Mouse (Mus musculus) forebrain, embryonic 11.5 days (tissue): ENCODE measurements around the gene Klhl29. TPM values are rescaled to one million over a fixed set of nuclear protein-coding genes. Genes with fewer than 3 reads are reported as not detected.
A peak's percentile ranks its signal among the peaks of the same experiment; 100 is the strongest.

Experiments
- ATAC-seq: fragments of 200-750 bp; cut with Nextera tagmentation; replicated peaks from 2 replicates; pipeline ENCODE4 v1.8.0; 2017; ENCODE audit warnings: moderate TSS enrichment; ENCODE audit not compliant: low FRiP score
- DNase-seq: peaks from one replicate; pipeline ENCODE4 v3.0.0-alpha.2; 2017; ENCODE audit warnings: low spot score
- H3K27ac ChIP-seq: fragments of 300-500 bp; sonication (generic); 2 replicates; pipeline ENCODE4 v1.5.1; 2014; ENCODE audit warnings: low read depth, low read length
- H3K27me3 ChIP-seq: fragments of 300-500 bp; sonication (generic); 2 replicates; pipeline ENCODE4 v1.6.1; 2014; ENCODE audit warnings: mild to moderate bottlenecking, low read length, mixed read lengths; ENCODE audit not compliant: control insufficient read depth, insufficient read depth
- H3K36me3 ChIP-seq: fragments of 300-500 bp; sonication (generic); 2 replicates; pipeline ENCODE4 v1.6.1; 2014; ENCODE audit warnings: mild to moderate bottlenecking, low read length, moderate library complexity, mixed read lengths; ENCODE audit not compliant: control insufficient read depth, insufficient read depth
- H3K4me1 ChIP-seq: fragments of 300-500 bp; sonication (generic); replicated peaks from 2 replicates; pipeline ENCODE4 v1.6.1; 2014; ENCODE audit warnings: low read length, mixed read lengths; ENCODE audit not compliant: control insufficient read depth, insufficient read depth
- H3K4me2 ChIP-seq: fragments of 300-500 bp; sonication (generic); 2 replicates; pipeline ENCODE4 v1.6.1; 2014; ENCODE audit warnings: low read depth, mild to moderate bottlenecking, low read length, moderate library complexity, mixed read lengths; ENCODE audit not compliant: severe bottlenecking
- H3K4me3 ChIP-seq: fragments of 300-500 bp; sonication (generic); 2 replicates; pipeline ENCODE4 v1.5.1; 2014; ENCODE audit warnings: low read depth, low read length
- H3K9ac ChIP-seq: fragments of 300-500 bp; sonication (generic); 2 replicates; pipeline ENCODE4 v1.6.1; 2014; ENCODE audit warnings: low read length
- H3K9me3 ChIP-seq: fragments of 300-500 bp; sonication (generic); 2 replicates; pipeline ENCODE4 v1.6.1; 2016; ENCODE audit warnings: low read length, mixed read lengths; ENCODE audit not compliant: control insufficient read depth
- WGBS: fragments of 180-500 bp; shearing (Covaris S2); extraction: QIAGEN DNeasy Blood & Tissue Kit; methylation state at CpG from one replicate; pipeline ENCODE4 v1.1.7; 2014; 5-methylcytosine and 5-hydroxymethylcytosine counted together
- polyA plus RNA-seq: library from polyadenylated mRNA; unstranded; fragments of >200 nt; fragmentation: Nextera tagmentation; extraction: Ambion mirVana; gene quantifications from 2 replicates; pipeline ENCODE4 v1.2.1, GENCODE M21; 2014

Klhl29 gene
- polyA plus RNA-seq, 1 experiment from 2014 or later = 3.8 TPM

GRCm38 (mm10) chr12:5191206-5191605 is 184.3 kb downstream of the Klhl29 start:
- DNase-seq (no peak), ATAC-seq (no peak)
- peaks cover 11% of the 10 kb centered on the region; the same call in 1 of the 2 replicates for H3K4me1 ChIP-seq
- no peak overlapping the region for H3K27ac ChIP-seq
- H3K36me3 ChIP-seq = no peaks in the 10 kb centered on the region
- WGBS = 74% methylated on average over 4 of the region's 4 CpGs
- no peaks in the 10 kb centered on the region for H3K27me3 ChIP-seq
- H3K4me3 ChIP-seq = no peak overlapping the region
- H3K4me2 ChIP-seq = no peak overlapping the region
- no peak overlapping the region for H3K9ac ChIP-seq
- H3K9me3 ChIP-seq = no peaks in the 10 kb centered on the region

- Histone ChIP-seq H3K9me3 (no peaks in the 10 kb centered on the region), H3K4me1 (peaks cover 11% of the 10 kb centered on the region; the same call in 1 of the 2 replicates), H3K4me2 (no peak overlapping the region), H3K9ac (no peak overlapping the region), H3K27me3 (no peaks in the 10 kb centered on the region), H3K4me3 (no peak overlapping the region), H3K36me3 (no peaks in the 10 kb centered on the region), H3K27ac (no peak overlapping the region)
- no peak for ATAC-seq
- DNase-seq = no peak
- WGBS = 34% methylated on average over 15 of the region's 15 CpGs
Measured at GRCm38 (mm10) chr12:5189446-5190150, 185.9 kb downstream of the Klhl29 start.

DNA sequence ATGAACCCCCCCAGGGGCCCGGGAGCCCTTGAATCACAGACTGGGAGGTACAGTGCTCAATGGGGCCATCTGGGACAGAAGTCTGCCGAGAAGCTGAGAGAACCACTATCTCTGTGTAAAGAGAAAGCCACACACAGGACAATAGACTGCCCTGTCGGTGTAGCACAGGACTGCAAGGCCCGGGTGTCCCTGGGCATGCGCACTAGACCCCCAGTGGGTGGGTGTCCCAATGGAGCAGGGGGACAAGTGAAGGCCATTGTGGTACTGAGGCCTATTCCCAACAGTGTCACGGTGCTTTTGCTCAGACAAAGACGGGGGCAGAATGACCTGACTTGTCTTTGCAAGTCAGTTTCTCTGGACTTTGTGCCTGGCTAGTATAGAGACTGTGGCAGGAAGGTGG is 186.6 kb downstream of the Klhl29 start:
- H3K9ac ChIP-seq = no peak overlapping the region
- H3K4me1 ChIP-seq = peaks cover 11% of the 10 kb centered on the region; the same call in 1 of the 2 replicates
- H3K4me3 ChIP-seq = no peak overlapping the region
- no peak overlapping the region for H3K4me2 ChIP-seq
- H3K36me3 ChIP-seq = no peaks in the 10 kb centered on the region
- H3K27me3 ChIP-seq = no peaks in the 10 kb centered on the region
- no peak for DNase-seq
- H3K27ac ChIP-seq = no peak overlapping the region
- ATAC-seq = 0 out of 2 replicates have a peak, but pooled peaks have one; percentile 40
- WGBS = 54% methylated on average over 7 of the region's 7 CpGs
- no peaks in the 10 kb centered on the region for H3K9me3 ChIP-seq

GRCm38 (mm10) chr12:5187773-5188333 is 187.6 kb downstream of the Klhl29 start:
- H3K36me3 ChIP-seq = no peaks in the 10 kb centered on the region
- no peaks in the 10 kb centered on the region for H3K27me3 ChIP-seq
- no peak overlapping the region for H3K4me3 ChIP-seq
- H3K4me1 ChIP-seq = peaks cover 11% of the 10 kb centered on the region; the same call in 1 of the 2 replicates
- ATAC-seq (no peak), DNase-seq (no peak)
- H3K9ac ChIP-seq = no peak overlapping the region
- H3K27ac ChIP-seq = no peak overlapping the region
- 86% methylated on average over 2 of the region's 2 CpGs for WGBS
- H3K9me3 ChIP-seq = no peaks in the 10 kb centered on the region
- H3K4me2 ChIP-seq = no peak overlapping the region

DNA sequence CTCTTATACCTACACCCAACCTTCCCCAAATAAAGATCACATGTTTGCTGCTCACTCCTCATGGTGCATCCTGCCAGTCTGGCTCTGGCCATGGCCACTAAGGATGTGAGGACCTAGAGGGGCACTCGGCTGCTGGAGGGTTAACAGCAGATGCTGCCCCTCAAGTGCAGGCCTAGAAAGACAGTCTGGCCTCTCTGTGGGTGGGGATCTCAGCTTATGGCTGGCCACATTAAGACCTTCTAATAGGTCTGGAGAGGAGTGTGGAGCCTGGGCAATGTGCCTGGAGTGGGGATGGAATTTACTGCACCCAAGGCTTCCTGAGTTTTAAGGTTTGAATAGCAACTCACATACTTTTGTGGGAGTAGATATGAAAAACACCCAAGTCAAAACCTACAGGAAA is 188.8 kb downstream of the Klhl29 start:
- ATAC-seq (no peak), DNase-seq (no peak)
- no peak overlapping the region for H3K9ac ChIP-seq
- no peaks in the 10 kb centered on the region for H3K36me3 ChIP-seq
- H3K27me3 ChIP-seq = no peaks in the 10 kb centered on the region
- H3K27ac ChIP-seq = no peak overlapping the region
- H3K4me3 ChIP-seq = no peak overlapping the region
- peaks cover 6% of the 10 kb centered on the region; the same call in 1 of the 2 replicates for H3K4me1 ChIP-seq
- no peaks in the 10 kb centered on the region for H3K9me3 ChIP-seq
- WGBS = 69% methylated on average over 1 of the region's 1 CpGs
- H3K4me2 ChIP-seq = no peak overlapping the region

DNA sequence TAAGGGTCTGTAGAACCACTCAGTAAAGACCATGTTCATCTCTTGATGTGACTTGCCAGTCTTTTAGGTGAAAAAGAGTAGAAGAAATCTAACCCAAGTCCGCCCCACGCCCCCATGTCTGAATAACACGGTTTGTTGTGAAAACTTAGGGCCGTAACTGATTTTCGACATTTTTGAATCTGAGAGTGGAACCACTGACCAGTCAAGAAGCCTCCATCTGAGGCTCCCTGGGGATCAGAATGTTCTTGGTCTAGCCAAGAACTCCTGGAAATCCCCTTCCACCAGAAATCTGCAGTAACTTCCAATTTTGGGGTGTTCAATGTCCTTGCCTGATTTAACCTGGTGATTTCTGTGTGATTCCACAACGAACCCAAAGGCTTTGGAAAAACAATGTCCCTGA is 189.9 kb downstream of the Klhl29 start:
- WGBS = 90% methylated on average over 6 of the region's 6 CpGs
- H3K36me3 ChIP-seq = no peaks in the 10 kb centered on the region
- H3K27me3 ChIP-seq = no peaks in the 10 kb centered on the region
- no peak overlapping the region for H3K4me3 ChIP-seq
- H3K4me2 ChIP-seq = no peak overlapping the region
- ATAC-seq (no peak), DNase-seq (no peak)
- H3K9ac ChIP-seq = no peak overlapping the region
- H3K27ac ChIP-seq = no peak overlapping the region
- peaks cover 6% of the 10 kb centered on the region; the same call in 1 of the 2 replicates for H3K4me1 ChIP-seq
- no peaks in the 10 kb centered on the region for H3K9me3 ChIP-seq

DNA sequence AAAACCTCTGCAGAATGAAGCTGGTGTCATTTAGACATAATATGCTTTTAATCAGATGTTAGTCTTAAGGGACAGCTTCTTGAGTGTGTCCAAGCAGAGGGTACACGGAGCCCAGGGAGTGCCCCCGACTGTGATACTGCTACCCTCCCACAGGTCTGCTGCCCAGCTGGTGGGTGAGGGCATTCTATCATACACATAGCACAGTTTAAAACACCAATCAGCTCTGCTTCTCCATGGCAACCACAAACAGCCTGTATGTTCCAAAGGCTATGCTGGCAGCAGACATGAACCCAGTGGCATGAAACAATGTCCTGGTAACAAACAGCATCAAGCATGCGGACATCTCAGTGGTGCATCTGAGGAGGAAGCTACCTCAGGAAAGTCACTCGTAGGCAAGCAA is 192.9 kb downstream of the Klhl29 start:
- WGBS = 88% methylated on average over 4 of the region's 4 CpGs
- Histone ChIP-seq H3K9me3 (no peaks in the 10 kb centered on the region), H3K4me2 (no peak overlapping the region), H3K9ac (no peak overlapping the region), H3K4me3 (no peak overlapping the region), H3K27ac (no peak overlapping the region), H3K4me1 (no peaks in the 10 kb centered on the region), H3K27me3 (no peaks in the 10 kb centered on the region), H3K36me3 (no peaks in the 10 kb centered on the region)
- no peak for ATAC-seq
- no peak for DNase-seq

DNA sequence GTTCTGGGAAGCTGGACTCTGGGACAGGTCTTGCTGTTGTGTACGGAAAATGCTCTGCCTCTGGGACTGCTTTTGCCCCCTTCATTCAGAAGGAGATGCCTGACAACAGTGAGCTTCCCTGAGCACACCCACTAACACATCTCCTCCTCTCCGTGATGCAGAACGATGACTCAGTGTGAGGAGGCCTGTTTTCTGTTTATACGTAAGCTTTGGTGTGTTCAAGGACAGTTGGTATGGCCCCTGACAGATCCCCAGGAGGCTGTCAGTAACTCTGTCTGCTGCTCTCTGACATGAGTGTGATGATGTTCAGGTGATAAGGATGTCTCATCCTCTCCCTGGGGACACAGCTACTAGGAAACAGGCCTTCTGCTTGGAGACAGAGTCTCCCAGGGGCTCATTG is 193.3 kb downstream of the Klhl29 start:
- ATAC-seq = no peak
- 89% methylated on average over 4 of the region's 4 CpGs for WGBS

More for the DNA sequence above, 193.3 kb downstream of the Klhl29 start:
- H3K27ac ChIP-seq = no peak overlapping the region
- H3K27me3 ChIP-seq = no peaks in the 10 kb centered on the region
- no peak overlapping the region for H3K9ac ChIP-seq
- no peak overlapping the region for H3K4me2 ChIP-seq
- no peak for DNase-seq
- H3K4me1 ChIP-seq = no peaks in the 10 kb centered on the region
- no peak overlapping the region for H3K4me3 ChIP-seq
- H3K36me3 ChIP-seq = no peaks in the 10 kb centered on the region
- no peaks in the 10 kb centered on the region for H3K9me3 ChIP-seq
